Mouse (Mus musculus): ENCODE measurements around the gene Gm6268.

DNA sequence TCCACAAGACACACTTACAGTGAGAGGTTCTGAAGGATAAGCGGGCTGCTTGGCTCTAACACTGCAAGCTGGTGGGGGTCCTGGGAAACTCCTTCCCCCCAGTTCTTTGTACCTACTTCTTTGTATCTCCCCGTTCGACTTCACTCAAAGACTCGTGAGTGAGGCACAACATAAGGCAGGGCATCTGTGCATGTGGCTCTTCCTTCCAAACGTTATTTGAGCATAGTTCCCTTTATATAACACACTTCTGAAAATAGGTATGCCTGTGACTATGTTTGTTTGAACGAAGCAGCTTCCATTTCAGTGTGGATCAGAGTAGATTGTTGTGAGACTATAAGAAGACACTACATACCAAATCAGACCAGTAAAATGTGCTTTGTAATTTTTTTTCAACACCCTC is 8.4 kb upstream of the Gm6268 start:
- no peak for TF ChIP-seq CTCF (IDR thresholded peaks at IDR 0.05; ENCODE audit: control insufficient read depth, insufficient read depth, insufficient replicate concordance, low read depth, low read length)
- no peak for TF ChIP-seq POLR2A (IDR thresholded peaks at IDR 0.05; ENCODE audit: control insufficient read depth, low read depth, low read length)
